Mouse (Mus musculus) E14TG2a.4 (cell line): ENCODE measurements around the gene Map3k3.

ENCODE experiments used
- H3K27me3 ChIP-seq: 2 replicates; pipeline ENCODE4 v1.6.1; 2014; ENCODE audit warnings: low read length, control low read depth; ENCODE audit not compliant: insufficient read depth
- H3K36me3 ChIP-seq: 2 replicates; pipeline ENCODE4 v1.6.1; 2014; ENCODE audit warnings: low read length, control low read depth; ENCODE audit not compliant: insufficient read depth
- H3K4me1 ChIP-seq: replicated peaks from 2 replicates; pipeline ENCODE4 v1.6.1; 2014; ENCODE audit warnings: low read depth, low read length, control low read depth
- H3K4me3 ChIP-seq: replicated peaks from 2 replicates; pipeline ENCODE4 v1.5.1; 2014; ENCODE audit warnings: mild to moderate bottlenecking, low read length
- H3K9me3 ChIP-seq: 2 replicates; pipeline ENCODE4 v1.6.1; 2014; ENCODE audit warnings: low read length, control low read depth
- CTCF ChIP-seq: conservative IDR thresholded peaks from 2 replicates; pipeline ENCODE4 v1.5.1; 2014; ENCODE audit warnings: low read length
- NANOG ChIP-seq: IDR thresholded peaks from 2 replicates; pipeline ENCODE4 v1.6.1; 2014; ENCODE audit warnings: borderline replicate concordance, low read length, mixed read lengths
- POU5F1 ChIP-seq: IDR thresholded peaks from 2 replicates; pipeline ENCODE4 v1.6.1; 2014; ENCODE audit warnings: low read length, borderline replicate concordance

Map3k3 gene

GRCm38 (mm10) chr11:106054600-106054999, 29.8 kb upstream of the Map3k3 start:
- TF ChIP-seq CTCF, result no peak
- H3K9me3 ChIP-seq, result no peaks in the 10 kb centered on the region
- no peak overlapping the region for H3K4me3 ChIP-seq
- no peaks in the 10 kb centered on the region for H3K27me3 ChIP-seq
- H3K4me1 ChIP-seq, result peaks cover 13% of the 10 kb centered on the region
- H3K36me3 ChIP-seq, result peaks cover 100% of the 10 kb centered on the region

GRCm38 (mm10) chr11:106055341-106055740, 29.1 kb upstream of the Map3k3 start:
- H3K27me3 ChIP-seq, result no peaks in the 10 kb centered on the region
- no peak overlapping the region for H3K4me3 ChIP-seq
- H3K36me3 ChIP-seq, result peaks cover 99% of the 10 kb centered on the region

GRCm38 (mm10) chr11:106056819-106057491, 27.5 kb upstream of the Map3k3 start:
- H3K9me3 ChIP-seq, result no peaks in the 10 kb centered on the region
- H3K36me3 ChIP-seq, result peaks cover 83% of the 10 kb centered on the region
- no peak overlapping the region for H3K4me3 ChIP-seq
- peaks cover 13% of the 10 kb centered on the region for H3K4me1 ChIP-seq
- TF ChIP-seq NANOG (no peak), POU5F1 (no peak), CTCF (no peak)
- no peaks in the 10 kb centered on the region for H3K27me3 ChIP-seq

More at GRCm38 (mm10) chr11:106055341-106055740, 29.1 kb upstream of the Map3k3 start:
- Histone ChIP-seq H3K9me3 (no peaks in the 10 kb centered on the region), H3K4me1 (peaks cover 13% of the 10 kb centered on the region)
- TF ChIP-seq NANOG (no peak), POU5F1 (no peak), CTCF (no peak)

- Histone ChIP-seq H3K27me3 (no peaks in the 10 kb centered on the region), H3K4me1 (peaks cover 13% of the 10 kb centered on the region), H3K36me3 (peaks cover 72% of the 10 kb centered on the region), H3K9me3 (no peaks in the 10 kb centered on the region), H3K4me3 (no peak overlapping the region)
- no peak for TF ChIP-seq NANOG
- no peak for TF ChIP-seq CTCF
- TF ChIP-seq POU5F1, result no peak
Measured at GRCm38 (mm10) chr11:106058020-106058419, 26.4 kb upstream of the Map3k3 start.

- Histone ChIP-seq H3K9me3 (no peaks in the 10 kb centered on the region), H3K4me1 (peaks cover 17% of the 10 kb centered on the region), H3K4me3 (no peak overlapping the region), H3K27me3 (no peaks in the 10 kb centered on the region), H3K36me3 (peaks cover 47% of the 10 kb centered on the region)
- TF ChIP-seq CTCF (no peak), POU5F1 (no peak), NANOG (no peak)
Measured at GRCm38 (mm10) chr11:106060549-106060948, 23.9 kb upstream of the Map3k3 start.

- Histone ChIP-seq H3K27me3 (no peaks in the 10 kb centered on the region), H3K4me3 (no peak overlapping the region), H3K36me3 (peaks cover 39% of the 10 kb centered on the region), H3K9me3 (no peaks in the 10 kb centered on the region), H3K4me1 (peaks cover 18% of the 10 kb centered on the region)
- no peak for TF ChIP-seq NANOG
- TF ChIP-seq CTCF, result no peak
- TF ChIP-seq POU5F1, result no peak
Measured at GRCm38 (mm10) chr11:106061311-106061710, 23.1 kb upstream of the Map3k3 start.

GRCm38 (mm10) chr11:106063756-106064155, 20.7 kb upstream of the Map3k3 start:
- H3K4me3 ChIP-seq, result no peak overlapping the region
- peaks cover 16% of the 10 kb centered on the region for H3K4me1 ChIP-seq
- TF ChIP-seq CTCF (no peak), NANOG (no peak), POU5F1 (no peak)
- H3K27me3 ChIP-seq, result peaks cover 2% of the 10 kb centered on the region
- peaks cover 15% of the 10 kb centered on the region for H3K36me3 ChIP-seq
- no peaks in the 10 kb centered on the region for H3K9me3 ChIP-seq

- peaks cover 16% of the 10 kb centered on the region for H3K4me1 ChIP-seq
- H3K9me3 ChIP-seq, result no peaks in the 10 kb centered on the region
- H3K4me3 ChIP-seq, result peak overlapping the region; percentile 100
- H3K36me3 ChIP-seq, result peaks cover 7% of the 10 kb centered on the region; the same call in 1 of the 2 replicates
- H3K27me3 ChIP-seq, result peaks cover 2% of the 10 kb centered on the region
- TF ChIP-seq NANOG (no peak), POU5F1 (no peak), CTCF (no peak)
Measured at GRCm38 (mm10) chr11:106065073-106065922, 19.1 kb upstream of the Map3k3 start.
